Mouse (Mus musculus) heart, embryonic 10.5 days (tissue): Measurements from ENCODE around the gene Cog8. TPM values are rescaled to one million over a fixed set of nuclear protein-coding genes. Genes with fewer than 3 reads are reported as not detected.
"Not testable (repeated sequence)": the region's sequence is repeated elsewhere in the genome, so short reads cannot be mapped to it uniquely, and the experiment has no call there.

Experiments
- DNase-seq: peaks from one replicate; pipeline ENCODE4 v3.0.0-alpha.2; 2017; ENCODE audit warnings: low spot score
- H3K27ac ChIP-seq: fragments of 300-500 bp; sonication (generic); 2 replicates; pipeline ENCODE4 v1.5.1; 2016; ENCODE audit warnings: mild to moderate bottlenecking
- H3K27me3 ChIP-seq: fragments of 300-500 bp; sonication (generic); 2 replicates; pipeline ENCODE4 v1.6.1; 2016; ENCODE audit warnings: mild to moderate bottlenecking; ENCODE audit not compliant: poor library complexity, insufficient read depth, severe bottlenecking
- H3K36me3 ChIP-seq: fragments of 300-500 bp; sonication (generic); 2 replicates; pipeline ENCODE4 v1.6.1; 2016; ENCODE audit warnings: mild to moderate bottlenecking, moderate library complexity
- H3K4me1 ChIP-seq: fragments of 300-500 bp; sonication (generic); 2 replicates; pipeline ENCODE4 v1.6.1; 2016; ENCODE audit warnings: mild to moderate bottlenecking
- H3K4me3 ChIP-seq: fragments of 300-500 bp; sonication (generic); 2 replicates; pipeline ENCODE4 v1.5.1; 2016; ENCODE audit warnings: mild to moderate bottlenecking, moderate library complexity
- H3K9me3 ChIP-seq: fragments of 300-500 bp; sonication (generic); 2 replicates; pipeline ENCODE4 v1.6.1; 2016; ENCODE audit warnings: mild to moderate bottlenecking, moderate library complexity
- WGBS: fragments of 180-500 bp; shearing (Covaris S2); methylation state at CpG from one replicate; pipeline ENCODE4 v1.1.7; 2016; 5-methylcytosine and 5-hydroxymethylcytosine counted together
- polyA plus RNA-seq: library from polyadenylated mRNA; unstranded; fragments of >200 nt; fragmentation: Nextera tagmentation; extraction: Ambion mirVana; gene quantifications from 2 replicates; pipeline ENCODE4 v1.2.1, GENCODE M21; 2016

Gene Cog8
- polyA plus RNA-seq, 1 experiment from 2014 or later: 40.3 TPM

GRCm38 (mm10) chr8:107031577-107032090 is 24.9 kb downstream of the Cog8 start:
- Histone ChIP-seq H3K4me1 (peaks cover 18% of the 10 kb centered on the region), H3K4me3 (peak overlapping the region; percentile 95), H3K36me3 (peaks cover 11% of the 10 kb centered on the region), H3K27me3 (no peaks in the 10 kb centered on the region), H3K9me3 (no peaks in the 10 kb centered on the region), H3K27ac (peak overlapping the region; percentile 91)
- under 1% methylated on average over 40 of the region's 40 CpGs for WGBS
- DNase-seq: no peak

GRCm38 (mm10) chr8:107030650-107031576 is 25.6 kb downstream of the Cog8 start, which contains the start of gene Vps4a:
Vps4a (plus strand) TSS chr8:107031222.
- Histone ChIP-seq H3K27me3 (no peaks in the 10 kb centered on the region), H3K36me3 (peaks cover 7% of the 10 kb centered on the region), H3K27ac (peak within 1 kb of the TSS; percentile 91), H3K4me1 (peaks cover 18% of the 10 kb centered on the region), H3K4me3 (peak within 1 kb of the TSS; percentile 95), H3K9me3 (no peaks in the 10 kb centered on the region)
- 4% methylated on average over 66 of the region's 66 CpGs for WGBS
- peak; percentile 98 for DNase-seq

GRCm38 (mm10) chr8:107030058-107030457 is 26.4 kb downstream of the Cog8 start:
- no peak for DNase-seq
- Histone ChIP-seq H3K4me3 (no peak overlapping the region), H3K36me3 (no peaks in the 10 kb centered on the region; the same call in 1 of the 2 replicates), H3K4me1 (peaks cover 18% of the 10 kb centered on the region), H3K27me3 (no peaks in the 10 kb centered on the region), H3K27ac (no peak overlapping the region), H3K9me3 (no peaks in the 10 kb centered on the region)
- WGBS: 70% methylated on average over 5 of the region's 5 CpGs

GRCm38 (mm10) chr8:107029310-107029709 is 27.2 kb downstream of the Cog8 start:
- H3K27me3 ChIP-seq: no peaks in the 10 kb centered on the region
- DNase-seq: no peak
- peaks cover 18% of the 10 kb centered on the region for H3K4me1 ChIP-seq
- H3K27ac ChIP-seq: no peak overlapping the region
- H3K36me3 ChIP-seq: no peaks in the 10 kb centered on the region; the same call in 1 of the 2 replicates
- H3K9me3 ChIP-seq: no peaks in the 10 kb centered on the region
- WGBS: 72% methylated on average over 3 of the region's 3 CpGs
- H3K4me3 ChIP-seq: no peak overlapping the region

- Histone ChIP-seq H3K36me3 (no peaks in the 10 kb centered on the region), H3K4me1 (no peaks in the 10 kb centered on the region), H3K27me3 (no peaks in the 10 kb centered on the region), H3K27ac (no peak overlapping the region), H3K4me3 (no peak overlapping the region), H3K9me3 (no peaks in the 10 kb centered on the region)
- no peak for DNase-seq
- whole genome bisulfite sequencing: 93% methylated on average over 8 of the region's 8 CpGs
Measured at GRCm38 (mm10) chr8:107023479-107023878, 33.0 kb downstream of the Cog8 start.

GRCm38 (mm10) chr8:107014915-107015314 is 41.6 kb downstream of the Cog8 start:
- Histone ChIP-seq H3K9me3 (no peaks in the 10 kb centered on the region), H3K4me1 (no peaks in the 10 kb centered on the region), H3K4me3 (no peak overlapping the region), H3K36me3 (peaks cover 28% of the 10 kb centered on the region), H3K27me3 (no peaks in the 10 kb centered on the region), H3K27ac (no peak overlapping the region)
- DNase-seq: no peak
- WGBS: 86% methylated on average over 1 of the region's 1 CpGs

- H3K4me1 ChIP-seq: no peaks in the 10 kb centered on the region
- WGBS: 69% methylated on average over 2 of the region's 2 CpGs
Measured at GRCm38 (mm10) chr8:107012666-107013065, 43.8 kb downstream of the Cog8 start.

GRCm38 (mm10) chr8:107007795-107008194 is 48.7 kb downstream of the Cog8 start:
- 0 out of 2 replicates have a peak, but pooled peaks cover 4% of the 10 kb centered on the region for H3K4me1 ChIP-seq
- WGBS: 84% methylated on average over 3 of the region's 3 CpGs
- H3K36me3 ChIP-seq: peaks cover 47% of the 10 kb centered on the region
- DNase-seq: no peak
- no peaks in the 10 kb centered on the region for H3K9me3 ChIP-seq
- no peak overlapping the region for H3K27ac ChIP-seq
- no peak overlapping the region for H3K4me3 ChIP-seq
- H3K27me3 ChIP-seq: no peaks in the 10 kb centered on the region

More at GRCm38 (mm10) chr8:107012666-107013065, 43.8 kb downstream of the Cog8 start:
- Histone ChIP-seq H3K36me3 (peaks cover 33% of the 10 kb centered on the region), H3K4me3 (no peak overlapping the region), H3K9me3 (no peaks in the 10 kb centered on the region), H3K27ac (no peak overlapping the region), H3K27me3 (no peaks in the 10 kb centered on the region)
- DNase-seq: no peak

GRCm38 (mm10) chr8:107002532-107002931 is 54.0 kb downstream of the Cog8 start:
- Histone ChIP-seq H3K27me3 (no peaks in the 10 kb centered on the region), H3K9me3 (no peaks in the 10 kb centered on the region), H3K4me3 (no peak overlapping the region), H3K27ac (no peak overlapping the region), H3K36me3 (peaks cover 19% of the 10 kb centered on the region; the same call in 1 of the 2 replicates), H3K4me1 (0 out of 2 replicates have a peak, but pooled peaks cover 4% of the 10 kb centered on the region)
- peak; percentile 92 for DNase-seq
- 48% methylated on average over 5 of the region's 5 CpGs for WGBS

GRCm38 (mm10) chr8:106999068-106999467 is 57.4 kb downstream of the Cog8 start:
- Histone ChIP-seq H3K27ac (no peak overlapping the region), H3K4me1 (no peaks in the 10 kb centered on the region), H3K4me3 (no peak overlapping the region), H3K27me3 (no peaks in the 10 kb centered on the region), H3K9me3 (no peaks in the 10 kb centered on the region), H3K36me3 (peaks cover 22% of the 10 kb centered on the region; the same call in 1 of the 2 replicates)
- no peak for DNase-seq
- 91% methylated on average over 1 of the region's 1 CpGs for WGBS

GRCm38 (mm10) chr8:106997416-106997815 is 59.1 kb downstream of the Cog8 start:
- no peak for DNase-seq
- Histone ChIP-seq H3K27ac (no peak overlapping the region), H3K36me3 (peaks cover 24% of the 10 kb centered on the region; the same call in 1 of the 2 replicates), H3K27me3 (no peaks in the 10 kb centered on the region), H3K4me3 (no peak overlapping the region), H3K4me1 (no peaks in the 10 kb centered on the region), H3K9me3 (no peaks in the 10 kb centered on the region)
- WGBS: 77% methylated on average over 4 of the region's 4 CpGs

GRCm38 (mm10) chr8:106996339-106996738 is 60.1 kb downstream of the Cog8 start:
- H3K4me3 ChIP-seq, H3K4me1 ChIP-seq, H3K27ac ChIP-seq, DNase-seq, H3K9me3 ChIP-seq, H3K27me3 ChIP-seq: not testable (repeated sequence)
- H3K36me3 ChIP-seq: peaks cover 34% of the 10 kb centered on the region
- WGBS: 85% methylated on average over 4 of the region's 4 CpGs
